Mouse (Mus musculus) mesoderm, embryonic 11.5 days (tissue): ENCODE measurements around the gene Akt3.

ENCODE experiments used
- DNase-seq: peaks from one replicate; pipeline ENCODE4 v3.0.0-alpha.2; 2012; ENCODE audit warnings: low read depth, low spot score

The Akt3 gene

DNA sequence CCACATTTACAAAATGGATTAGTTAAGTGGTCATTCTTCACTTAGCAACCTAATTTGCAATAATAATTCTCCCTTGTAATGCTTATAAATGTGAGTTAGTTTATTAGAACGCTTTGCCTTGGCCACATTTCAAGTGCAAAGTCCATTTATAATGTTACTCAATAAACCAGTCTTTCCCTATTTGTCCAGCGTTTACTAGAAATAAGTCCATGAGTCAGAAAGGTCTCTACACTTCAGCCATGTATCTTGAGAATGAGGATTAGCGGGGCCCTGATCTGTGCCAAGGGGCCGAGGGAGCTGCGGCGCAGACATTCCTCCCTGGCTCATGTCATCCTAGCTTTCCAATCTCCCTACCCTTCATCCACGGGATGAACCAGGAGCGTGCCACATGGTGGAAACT lies 275.3 kb downstream of the Akt3 start:
- no peak for DNase-seq

DNA sequence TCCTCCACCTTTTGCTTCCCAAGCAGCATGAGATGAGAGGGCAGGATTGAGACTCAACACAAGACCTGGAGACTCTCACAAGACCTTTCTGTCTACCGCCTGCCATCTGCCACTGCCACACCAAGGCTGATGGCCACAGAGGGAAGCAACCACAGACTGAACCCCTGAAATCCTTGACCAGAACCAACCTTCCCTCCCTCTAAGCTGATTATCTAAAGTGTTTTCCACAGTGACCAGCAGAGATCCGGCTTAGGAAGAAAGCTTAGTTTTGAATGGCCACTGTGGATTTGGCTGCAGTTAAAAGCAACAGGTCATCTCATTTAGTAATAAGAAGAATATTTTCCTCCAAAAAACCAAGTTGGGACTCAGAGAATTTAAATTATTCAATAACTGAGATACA lies 276.5 kb downstream of the Akt3 start:
- DNase-seq, result no peak

- DNase-seq, result no peak
These were observed 277.1 kb downstream of the Akt3 start for GRCm38 (mm10) chr1:176980801-176981400.

DNA sequence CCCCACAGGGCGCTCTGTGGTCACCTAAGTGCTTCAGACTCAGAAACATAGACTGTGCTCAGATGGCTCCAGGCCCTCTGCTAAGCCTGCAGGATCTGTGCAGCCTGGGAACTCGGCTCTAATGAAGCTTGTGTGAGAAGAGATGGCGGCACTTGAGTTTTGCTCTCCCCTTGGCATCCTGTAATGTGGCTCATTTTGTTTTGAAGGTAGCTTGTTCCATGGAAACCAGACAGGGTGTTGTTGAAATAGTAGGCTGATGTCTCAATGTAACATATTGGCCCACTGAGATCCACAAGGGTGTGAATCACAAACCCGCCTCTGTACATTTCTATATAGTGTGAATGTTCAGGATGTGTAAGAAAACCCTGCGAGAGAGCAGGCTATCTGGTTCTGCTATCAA lies 277.9 kb downstream of the Akt3 start:
- no peak for DNase-seq

GRCm38 (mm10) chr1:176979235-176979634 lies 278.8 kb downstream of the Akt3 start:
- DNase-seq, result no peak

GRCm38 (mm10) chr1:176973356-176974088 lies 284.5 kb downstream of the Akt3 start:
- DNase-seq, result no peak

- DNase-seq, result no peak
These were observed 286.6 kb downstream of the Akt3 start for GRCm38 (mm10) chr1:176971479-176971797.

DNA sequence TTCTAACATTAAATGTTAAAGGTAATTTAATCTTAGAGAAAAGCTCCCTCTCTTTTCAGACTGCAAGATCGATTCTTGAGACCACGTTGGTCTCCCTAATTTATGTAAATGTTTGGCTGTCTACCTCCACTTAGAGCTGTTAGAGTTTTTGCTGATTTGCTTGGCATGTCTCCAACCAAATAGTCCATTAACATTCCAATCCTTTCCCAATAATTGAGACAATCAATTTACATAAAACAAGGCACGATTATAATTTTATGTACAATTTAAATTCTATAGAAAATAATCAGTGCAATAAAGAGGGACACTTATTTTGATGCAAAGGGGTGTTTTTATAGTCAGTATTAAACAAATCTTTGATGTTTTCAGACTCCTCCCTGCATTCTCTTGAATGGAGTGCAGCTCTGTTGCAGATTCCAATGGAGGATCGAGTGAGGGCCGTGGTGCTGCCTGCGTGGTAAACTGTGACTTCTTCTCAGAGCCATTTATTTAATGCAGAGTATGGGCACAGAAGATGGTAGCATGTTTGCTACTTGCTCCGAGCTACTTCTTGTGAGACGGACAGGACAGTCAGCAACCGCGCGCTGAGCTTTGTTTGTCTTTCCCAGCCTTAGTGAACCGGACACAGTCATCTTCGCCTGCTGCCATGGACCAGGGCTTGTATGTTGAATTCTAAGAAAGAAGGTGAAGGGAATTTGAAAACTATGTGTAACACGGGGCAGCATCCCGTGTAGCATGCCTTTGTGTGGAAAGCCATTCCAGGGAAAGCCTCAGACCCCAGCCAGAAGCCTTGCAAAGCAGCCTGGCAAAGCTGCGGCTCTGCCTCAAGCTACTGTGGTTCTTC lies 287.1 kb downstream of the Akt3 start:
- no peak for DNase-seq
